Mouse (Mus musculus): ENCODE measurements around the gene Barx1. TPM values are rescaled to one million over a fixed set of nuclear protein-coding genes. Genes with fewer than 3 reads are reported as not detected.

The Barx1 gene
- polyA plus RNA-seq (2014; fragmentation: Illumina TruSeq; extraction: RNeasy Lipid Tissue Mini Kit (QIAGEN cat#74804); ENCODE audit: low replicate concordance): not detected

DNA sequence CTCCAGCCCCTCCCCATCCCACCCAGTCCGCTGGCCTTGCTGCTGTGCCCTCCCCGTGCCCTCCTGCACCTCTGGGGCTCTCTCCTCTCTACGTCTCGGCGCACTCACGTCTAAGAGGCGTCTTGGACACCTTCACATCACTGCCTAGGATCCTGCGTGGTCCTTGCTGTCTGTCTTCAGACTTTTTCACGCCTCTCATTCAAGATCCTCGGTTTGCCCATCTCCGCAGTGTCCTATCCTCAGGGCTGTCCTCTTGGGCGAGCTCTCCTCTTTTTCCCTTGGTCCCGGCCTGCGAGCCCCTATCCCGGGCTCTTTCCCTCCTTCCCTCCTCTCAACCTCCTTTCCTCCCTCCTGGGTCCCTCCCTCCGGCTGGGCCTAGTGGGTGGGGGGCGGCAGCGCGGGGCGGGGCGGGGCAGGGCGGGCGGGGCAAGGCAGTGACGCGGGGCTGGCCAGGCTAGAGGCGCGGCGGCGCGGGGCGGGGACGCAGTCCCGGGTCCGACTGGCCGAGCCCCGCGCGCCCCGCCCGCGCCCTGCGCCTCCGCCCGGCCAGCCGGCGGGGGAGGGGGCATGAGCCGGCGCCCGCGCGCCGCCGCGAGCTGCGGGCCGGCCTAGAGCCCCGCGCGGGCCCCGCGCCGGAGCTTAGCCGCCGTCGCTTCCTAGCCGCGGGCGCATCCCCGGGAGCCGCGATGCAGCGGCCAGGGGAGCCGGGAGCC is at the start of gene Barx1:
Gene Barx1 (plus strand): TSS at position 568 of the 713 bp plus-strand sequence.

DNA sequence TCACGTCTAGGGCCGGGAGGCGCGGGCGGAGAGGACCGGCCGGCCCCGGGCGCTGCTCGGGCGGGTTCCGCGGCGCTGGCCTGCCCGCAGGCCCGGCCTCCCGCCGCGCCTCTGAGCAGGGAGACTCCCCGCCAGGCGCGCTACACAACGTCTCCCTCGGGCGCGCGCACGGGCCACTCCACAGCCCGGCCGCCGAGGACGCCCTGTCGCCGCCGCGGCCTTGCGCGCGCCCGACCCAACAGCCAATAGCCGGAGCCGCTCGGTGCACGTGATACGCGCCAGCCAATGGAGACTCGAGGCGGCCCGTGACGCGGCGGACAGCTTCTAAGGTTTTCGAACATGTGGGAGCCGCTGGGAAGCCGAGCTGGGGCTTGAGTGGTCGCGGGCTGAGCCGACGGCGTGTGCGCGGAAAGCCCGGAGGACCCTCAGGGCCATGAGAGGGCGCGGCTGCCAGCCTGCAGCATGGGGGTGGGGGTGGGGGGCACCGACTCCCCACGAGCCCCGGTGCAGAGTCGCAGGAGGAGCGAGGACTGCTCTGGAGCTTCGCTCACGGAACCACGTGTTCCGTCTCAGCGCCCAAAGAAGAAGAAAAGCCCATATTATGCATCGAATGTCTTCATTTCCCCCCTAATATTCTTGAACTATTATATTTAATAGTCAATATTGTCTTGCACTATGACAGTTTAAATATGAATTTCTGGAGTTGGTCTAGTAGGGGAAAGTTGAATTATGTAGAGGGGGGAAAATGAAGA is 37.2 kb upstream of the Barx1 start, which contains the start of gene Ptpdc1:
Gene Ptpdc1 (minus strand): TSS at position 232 of the 752 bp plus-strand sequence.

Other genes with a start within 250 kb of the Barx1 start
- gene Zfp169, start 149.5 kb upstream of the Barx1 start, polyA plus RNA-seq (2014; fragmentation: Illumina TruSeq; extraction: RNeasy Lipid Tissue Mini Kit (QIAGEN cat#74804); ENCODE audit: low replicate concordance): 7.6 TPM
- gene A830005F24Rik, start 149.4 kb upstream of the Barx1 start, polyA plus RNA-seq (2014; fragmentation: Illumina TruSeq; extraction: RNeasy Lipid Tissue Mini Kit (QIAGEN cat#74804); ENCODE audit: low replicate concordance): not detected
- gene Ptpdc1, start 37.3 kb upstream of the Barx1 start, polyA plus RNA-seq (2014; fragmentation: Illumina TruSeq; extraction: RNeasy Lipid Tissue Mini Kit (QIAGEN cat#74804); ENCODE audit: low replicate concordance): 1.4 TPM
- 2.9 TPM for gene Phf2, start 208.1 kb downstream of the Barx1 start, polyA plus RNA-seq (2014; fragmentation: Illumina TruSeq; extraction: RNeasy Lipid Tissue Mini Kit (QIAGEN cat#74804); ENCODE audit: low replicate concordance)

Measured in small intestine, adult 10 weeks (tissue).